Mouse (Mus musculus): ENCODE results near the gene Col4a3bp. TPM values are rescaled to one million over a fixed set of nuclear protein-coding genes. Genes with fewer than 3 reads are reported as not detected.

Gene Col4a3bp
- polyA plus RNA-seq, 1 experiment from 2014 or later, result 14.6 TPM

DNA sequence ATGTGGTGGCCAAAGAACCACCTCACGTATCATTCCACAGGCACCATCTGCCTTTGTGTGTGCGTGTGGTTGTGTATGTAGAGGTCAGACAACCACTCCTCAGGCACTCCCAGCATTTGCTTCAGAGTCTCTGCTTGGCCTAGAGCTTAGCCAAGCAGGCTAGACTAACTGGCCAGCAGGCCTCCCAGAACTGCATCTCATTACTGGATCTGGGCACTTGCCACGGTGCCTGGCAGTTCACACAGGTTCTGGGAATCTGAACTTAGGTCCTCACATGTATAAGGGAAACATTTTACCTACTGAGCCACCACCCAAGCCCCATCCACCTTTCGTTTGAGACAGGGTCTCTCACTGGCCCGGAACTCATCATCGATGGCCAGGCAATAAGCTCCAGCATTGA is 10.2 kb upstream of the Col4a3bp start:
- Histone ChIP-seq H3K4me2 (ENCODE audit: low read depth, low read length) (no peak overlapping the region), H3K9ac (replicated peaks; ENCODE audit: low read depth, low read length) (no peak overlapping the region), H3K27ac (ENCODE audit: low read depth, low read length) (no peak overlapping the region), H3K36me3 (ENCODE audit: control insufficient read depth, insufficient read depth, low read length) (no peaks in the 10 kb centered on the region), H3K9me3 (ENCODE audit: control insufficient read depth, low read length) (no peaks in the 10 kb centered on the region), H3K27me3 (ENCODE audit: control insufficient read depth, insufficient read depth, low read length) (no peaks in the 10 kb centered on the region), H3K4me3 (ENCODE audit: low read depth, low read length) (no peak overlapping the region), H3K4me1 (ENCODE audit: control insufficient read depth, insufficient read depth, low read length) (no peaks in the 10 kb centered on the region)
- WGBS, result 85% methylated on average over 6 of the region's 6 CpGs
- ATAC-seq (ENCODE audit: low read depth), result no peak

DNA sequence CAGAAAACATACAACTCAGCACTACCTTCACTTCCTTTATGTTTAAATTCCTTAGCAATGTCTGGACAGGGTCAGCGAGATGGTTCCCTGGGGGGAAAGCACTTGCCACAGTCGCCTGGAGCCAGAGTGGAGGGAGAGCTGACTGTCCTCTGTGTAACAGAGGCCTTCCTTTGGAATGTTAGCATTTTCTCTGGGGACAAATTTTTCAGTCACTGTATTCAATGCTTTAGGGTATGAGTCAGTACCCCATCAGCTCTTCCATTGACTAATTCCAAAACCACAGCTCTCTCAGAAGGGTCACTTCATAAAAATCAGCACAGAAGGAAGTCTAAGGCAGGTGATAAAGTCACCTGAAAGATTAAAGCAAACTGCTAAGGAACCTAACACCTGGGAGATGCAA is 8.7 kb upstream of the Col4a3bp start:
- no peak overlapping the region for H3K9ac ChIP-seq (replicated peaks; ENCODE audit: low read depth, low read length)
- no peaks in the 10 kb centered on the region for H3K27me3 ChIP-seq (ENCODE audit: control insufficient read depth, insufficient read depth, low read length)
- H3K36me3 ChIP-seq (ENCODE audit: control insufficient read depth, insufficient read depth, low read length), result no peaks in the 10 kb centered on the region
- H3K4me3 ChIP-seq (ENCODE audit: low read depth, low read length), result no peak overlapping the region
- WGBS, result 76% methylated on average over 2 of the region's 2 CpGs
- no peak overlapping the region for H3K4me2 ChIP-seq (ENCODE audit: low read depth, low read length)
- no peak overlapping the region for H3K27ac ChIP-seq (ENCODE audit: low read depth, low read length)
- H3K4me1 ChIP-seq (ENCODE audit: control insufficient read depth, insufficient read depth, low read length), result no peaks in the 10 kb centered on the region
- ATAC-seq (ENCODE audit: low read depth), result no peak
- H3K9me3 ChIP-seq (ENCODE audit: control insufficient read depth, low read length), result no peaks in the 10 kb centered on the region

DNA sequence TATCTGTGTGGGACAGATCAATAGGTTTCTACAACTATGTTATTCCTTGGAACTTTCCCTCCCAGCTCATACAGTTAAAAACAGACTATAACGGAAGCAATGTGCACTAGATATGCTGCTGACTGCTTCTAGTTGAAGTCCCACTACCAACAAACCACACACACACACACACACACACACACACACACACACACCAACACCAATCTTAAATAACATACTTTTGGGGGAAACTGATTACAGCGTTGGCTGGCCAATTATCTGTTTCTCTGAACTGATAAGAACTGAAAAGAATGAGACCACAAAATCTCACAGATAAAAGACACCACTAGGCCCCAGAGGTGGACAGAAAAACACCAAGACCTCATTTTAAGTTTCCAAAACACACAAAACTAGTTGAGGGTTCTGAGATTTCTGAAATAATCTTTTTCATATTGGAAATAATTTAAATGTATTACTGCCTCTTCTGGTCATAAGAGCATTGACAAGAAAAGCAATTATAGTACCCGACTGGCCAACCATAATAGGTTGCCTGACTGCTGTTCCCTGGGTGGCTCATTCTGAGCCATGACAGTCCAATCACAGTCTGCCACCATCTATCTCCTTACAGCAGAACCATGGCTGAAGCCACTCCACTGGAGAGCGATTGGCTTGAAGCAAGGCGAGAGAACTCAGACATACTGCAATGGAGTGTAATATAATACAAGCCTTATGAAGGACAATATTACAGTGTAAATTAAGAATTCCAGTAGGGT is 5.4 kb upstream of the Col4a3bp start:
- ATAC-seq (ENCODE audit: low read depth), result no peak
- no peak overlapping the region for H3K9ac ChIP-seq (replicated peaks; ENCODE audit: low read depth, low read length)
- 81% methylated on average over 5 of the region's 5 CpGs for WGBS

DNA sequence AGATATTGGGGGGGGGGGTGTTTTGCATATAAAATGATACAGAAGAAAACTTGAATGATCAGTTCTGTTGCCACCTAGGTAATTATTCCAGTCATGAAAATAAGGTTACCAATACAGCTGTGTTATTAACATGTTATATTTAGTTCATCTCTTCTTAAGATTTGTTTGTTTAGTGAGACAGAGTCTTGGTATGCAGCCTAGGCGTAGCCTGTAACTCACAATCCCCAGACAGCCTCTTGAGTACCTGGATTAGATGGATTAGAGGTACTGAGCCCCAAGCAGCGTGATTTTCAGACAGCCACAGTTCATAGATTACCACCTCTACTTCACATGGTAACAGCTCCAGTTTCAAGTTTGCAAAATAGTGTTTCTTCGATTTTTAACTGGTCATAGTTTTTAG is 4.3 kb upstream of the Col4a3bp start:
- ATAC-seq (ENCODE audit: low read depth), result no peak
- Histone ChIP-seq H3K4me1 (ENCODE audit: control insufficient read depth, insufficient read depth, low read length) (no peaks in the 10 kb centered on the region), H3K36me3 (ENCODE audit: control insufficient read depth, insufficient read depth, low read length) (no peaks in the 10 kb centered on the region), H3K4me2 (ENCODE audit: low read depth, low read length) (no peak overlapping the region), H3K9ac (replicated peaks; ENCODE audit: low read depth, low read length) (no peak overlapping the region), H3K4me3 (ENCODE audit: low read depth, low read length) (no peak overlapping the region), H3K27ac (ENCODE audit: low read depth, low read length) (no peak overlapping the region), H3K27me3 (ENCODE audit: control insufficient read depth, insufficient read depth, low read length) (no peaks in the 10 kb centered on the region), H3K9me3 (ENCODE audit: control insufficient read depth, low read length) (no peaks in the 10 kb centered on the region)
- 91% methylated on average over 3 of the region's 3 CpGs for WGBS

More for the DNA sequence above, 5.4 kb upstream of the Col4a3bp start:
- Histone ChIP-seq H3K27me3 (ENCODE audit: control insufficient read depth, insufficient read depth, low read length) (no peaks in the 10 kb centered on the region), H3K27ac (ENCODE audit: low read depth, low read length) (no peak overlapping the region), H3K36me3 (ENCODE audit: control insufficient read depth, insufficient read depth, low read length) (no peaks in the 10 kb centered on the region), H3K4me1 (ENCODE audit: control insufficient read depth, insufficient read depth, low read length) (no peaks in the 10 kb centered on the region), H3K4me2 (ENCODE audit: low read depth, low read length) (no peak overlapping the region), H3K9me3 (ENCODE audit: control insufficient read depth, low read length) (no peaks in the 10 kb centered on the region), H3K4me3 (ENCODE audit: low read depth, low read length) (no peak overlapping the region)

DNA sequence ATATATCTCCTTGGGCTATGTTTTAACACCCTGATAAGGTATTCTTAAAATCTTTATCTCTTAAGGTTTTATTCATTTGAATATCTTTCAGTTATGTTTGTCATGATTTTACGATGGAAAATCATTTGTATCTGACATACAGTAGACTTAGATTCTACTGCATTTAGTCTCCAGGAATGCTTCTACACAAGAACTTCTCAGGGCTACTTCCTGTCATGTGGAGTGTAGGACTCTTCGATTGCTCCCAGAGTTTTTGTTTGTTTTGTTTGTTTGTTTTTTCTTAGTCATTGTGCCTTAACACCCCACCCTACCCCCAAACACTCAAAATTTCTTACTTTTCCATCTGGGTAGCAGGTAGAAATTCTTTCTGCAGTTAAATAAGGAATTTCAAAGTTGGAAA is 1.0 kb upstream of the Col4a3bp start:
- ATAC-seq (ENCODE audit: low read depth), result no peak
- Histone ChIP-seq H3K27ac (ENCODE audit: low read depth, low read length) (no peak overlapping the region), H3K4me2 (ENCODE audit: low read depth, low read length) (peak overlapping the region; percentile 72; the same call in 1 of the 2 replicates), H3K4me3 (ENCODE audit: low read depth, low read length) (peak overlapping the region; percentile 93; the same call in 1 of the 2 replicates), H3K27me3 (ENCODE audit: control insufficient read depth, insufficient read depth, low read length) (no peaks in the 10 kb centered on the region), H3K36me3 (ENCODE audit: control insufficient read depth, insufficient read depth, low read length) (no peaks in the 10 kb centered on the region), H3K9me3 (ENCODE audit: control insufficient read depth, low read length) (no peaks in the 10 kb centered on the region), H3K4me1 (ENCODE audit: control insufficient read depth, insufficient read depth, low read length) (peaks cover 7% of the 10 kb centered on the region), H3K9ac (replicated peaks; ENCODE audit: low read depth, low read length) (no peak overlapping the region)
- WGBS, result 52% methylated on average over 2 of the region's 2 CpGs

DNA sequence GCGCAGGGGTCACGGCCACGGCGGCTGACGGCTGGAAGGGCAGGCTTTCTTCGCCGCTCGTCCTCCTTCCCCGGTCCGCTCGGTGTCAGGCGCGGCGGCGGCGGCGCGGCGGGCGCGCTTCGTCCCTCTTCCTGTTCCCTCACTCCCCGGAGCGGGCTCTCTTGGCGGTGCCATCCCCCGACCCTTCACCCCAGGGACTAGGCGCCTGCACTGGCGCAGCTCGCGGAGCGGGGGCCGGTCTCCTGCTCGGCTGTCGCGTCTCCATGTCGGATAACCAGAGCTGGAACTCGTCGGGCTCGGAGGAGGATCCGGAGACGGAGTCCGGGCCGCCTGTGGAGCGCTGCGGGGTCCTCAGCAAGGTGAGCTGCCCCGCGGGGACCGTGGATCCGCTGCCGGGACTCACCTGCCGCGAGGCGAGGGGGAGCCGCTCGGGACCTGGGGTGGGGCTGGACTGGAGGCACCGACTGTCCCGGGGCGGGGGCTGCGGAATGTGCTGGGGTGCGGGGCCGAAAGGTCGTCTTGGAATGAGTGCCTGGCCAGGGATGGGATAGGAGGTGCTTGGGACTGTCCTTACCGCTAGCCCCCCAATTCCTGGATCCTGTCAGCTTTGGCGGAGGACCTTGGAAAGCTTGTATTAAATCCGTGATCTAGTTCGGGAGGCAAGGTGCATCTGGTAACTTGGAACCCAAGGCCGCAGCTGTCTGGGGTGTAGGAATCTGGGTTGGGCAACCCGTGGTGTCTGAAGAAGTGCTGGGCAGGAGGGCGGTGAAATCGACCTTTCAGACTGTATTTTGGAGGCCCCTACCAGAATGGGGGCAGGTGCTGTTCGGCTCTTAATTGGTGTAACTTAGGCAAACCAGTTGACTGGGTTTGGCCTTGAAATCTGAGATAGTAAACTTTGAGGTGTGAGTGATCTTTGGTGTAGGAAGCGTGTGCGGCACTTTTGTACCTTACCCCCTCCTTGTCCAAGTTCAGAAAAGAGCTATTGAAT is 778 bp downstream of the Col4a3bp start:
- H3K9ac ChIP-seq (replicated peaks; ENCODE audit: low read depth, low read length), result peak overlapping the region; percentile 83
- no peaks in the 10 kb centered on the region for H3K36me3 ChIP-seq (ENCODE audit: control insufficient read depth, insufficient read depth, low read length)
- no peak; the same call in 1 of the 2 replicates for ATAC-seq (ENCODE audit: low read depth)
- H3K4me1 ChIP-seq (ENCODE audit: control insufficient read depth, insufficient read depth, low read length), result peaks cover 7% of the 10 kb centered on the region
- H3K9me3 ChIP-seq (ENCODE audit: control insufficient read depth, low read length), result no peaks in the 10 kb centered on the region
- no peaks in the 10 kb centered on the region for H3K27me3 ChIP-seq (ENCODE audit: control insufficient read depth, insufficient read depth, low read length)
- under 1% methylated on average over 57 of the region's 73 CpGs for WGBS
- H3K27ac ChIP-seq (ENCODE audit: low read depth, low read length), result peak overlapping the region; percentile 96
- peak overlapping the region; percentile 93 for H3K4me3 ChIP-seq (ENCODE audit: low read depth, low read length)
- H3K4me2 ChIP-seq (ENCODE audit: low read depth, low read length), result peak overlapping the region; percentile 72

DNA sequence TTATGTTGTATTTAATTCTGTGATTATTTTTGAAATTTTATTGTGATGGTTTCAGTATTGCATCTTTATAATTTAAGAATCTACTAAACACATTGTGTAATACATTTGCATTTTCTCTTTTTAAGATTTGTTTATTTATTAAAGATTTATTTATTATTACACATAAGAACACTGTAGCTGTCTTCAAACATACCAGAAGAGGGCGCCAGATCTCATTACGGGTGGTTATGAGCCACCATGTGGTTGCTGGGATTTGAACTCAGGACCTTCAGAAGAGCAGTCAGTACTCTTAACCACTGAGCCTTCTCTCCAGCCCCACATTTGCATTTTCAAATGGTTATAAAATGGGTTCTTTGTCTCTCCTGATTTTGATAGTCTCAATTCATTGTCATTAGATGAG is 2.1 kb downstream of the Col4a3bp start:
- no peaks in the 10 kb centered on the region for H3K36me3 ChIP-seq (ENCODE audit: control insufficient read depth, insufficient read depth, low read length)
- peaks cover 7% of the 10 kb centered on the region for H3K4me1 ChIP-seq (ENCODE audit: control insufficient read depth, insufficient read depth, low read length)
- H3K9me3 ChIP-seq (ENCODE audit: control insufficient read depth, low read length), result no peaks in the 10 kb centered on the region
- H3K4me2 ChIP-seq (ENCODE audit: low read depth, low read length), result no peak overlapping the region
- no peaks in the 10 kb centered on the region for H3K27me3 ChIP-seq (ENCODE audit: control insufficient read depth, insufficient read depth, low read length)
- no peak overlapping the region for H3K4me3 ChIP-seq (ENCODE audit: low read depth, low read length)
- no peak overlapping the region for H3K27ac ChIP-seq (ENCODE audit: low read depth, low read length)
- H3K9ac ChIP-seq (replicated peaks; ENCODE audit: low read depth, low read length), result no peak overlapping the region
- no peak for ATAC-seq (ENCODE audit: low read depth)
- WGBS, result 78% methylated on average over 2 of the region's 2 CpGs

DNA sequence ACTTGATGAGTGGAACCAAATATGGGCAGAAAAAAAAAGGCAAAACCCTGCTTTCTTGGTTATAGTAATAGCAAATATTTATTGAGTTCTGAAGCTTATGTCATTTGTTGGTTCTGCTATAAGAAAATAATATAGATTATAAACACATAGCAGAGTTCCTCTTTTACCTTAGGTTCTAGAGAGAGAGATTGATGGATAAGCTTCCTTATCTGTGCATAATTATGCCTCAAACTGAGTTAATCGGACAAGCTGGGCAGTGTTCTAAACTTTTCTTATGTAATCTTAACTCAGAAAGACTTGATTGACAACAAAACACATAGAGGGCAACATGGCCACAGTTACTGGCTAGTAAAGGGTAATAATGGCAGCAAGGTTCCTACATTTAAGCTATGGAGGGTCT is 4.8 kb downstream of the Col4a3bp start:
- WGBS, result 92% methylated on average over 1 of the region's 1 CpGs
- peaks cover 7% of the 10 kb centered on the region for H3K4me1 ChIP-seq (ENCODE audit: control insufficient read depth, insufficient read depth, low read length)
- ATAC-seq (ENCODE audit: low read depth), result no peak

DNA sequence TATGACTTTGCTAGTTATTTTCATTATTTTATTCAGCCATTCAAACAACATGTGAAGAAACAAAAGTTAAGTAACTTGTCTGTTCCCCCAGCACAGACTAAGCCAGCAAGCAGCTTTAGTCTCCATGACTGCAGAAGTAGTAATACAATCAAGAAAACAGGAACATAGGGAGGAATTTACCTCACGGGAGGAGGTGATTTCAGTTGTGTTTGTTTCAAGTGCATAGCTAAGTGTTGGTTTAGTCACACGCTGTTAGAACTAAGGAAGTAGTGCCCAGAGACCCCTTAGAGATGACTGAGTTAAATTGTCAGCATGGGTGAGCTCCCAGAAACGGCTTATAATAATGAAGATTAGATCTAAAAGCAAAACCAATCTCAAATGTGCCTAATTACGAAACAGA is 5.5 kb downstream of the Col4a3bp start:
- Histone ChIP-seq H3K4me1 (ENCODE audit: control insufficient read depth, insufficient read depth, low read length) (peaks cover 7% of the 10 kb centered on the region), H3K27ac (ENCODE audit: low read depth, low read length) (no peak overlapping the region), H3K9me3 (ENCODE audit: control insufficient read depth, low read length) (no peaks in the 10 kb centered on the region), H3K4me3 (ENCODE audit: low read depth, low read length) (no peak overlapping the region), H3K4me2 (ENCODE audit: low read depth, low read length) (no peak overlapping the region), H3K36me3 (ENCODE audit: control insufficient read depth, insufficient read depth, low read length) (no peaks in the 10 kb centered on the region), H3K9ac (replicated peaks; ENCODE audit: low read depth, low read length) (no peak overlapping the region), H3K27me3 (ENCODE audit: control insufficient read depth, insufficient read depth, low read length) (no peaks in the 10 kb centered on the region)
- no peak for ATAC-seq (ENCODE audit: low read depth)
- WGBS, result 54% methylated on average over 4 of the region's 4 CpGs

More for the DNA sequence above, 4.8 kb downstream of the Col4a3bp start:
- Histone ChIP-seq H3K4me2 (ENCODE audit: low read depth, low read length) (no peak overlapping the region), H3K27me3 (ENCODE audit: control insufficient read depth, insufficient read depth, low read length) (no peaks in the 10 kb centered on the region), H3K4me3 (ENCODE audit: low read depth, low read length) (no peak overlapping the region), H3K27ac (ENCODE audit: low read depth, low read length) (no peak overlapping the region), H3K36me3 (ENCODE audit: control insufficient read depth, insufficient read depth, low read length) (no peaks in the 10 kb centered on the region), H3K9me3 (ENCODE audit: control insufficient read depth, low read length) (no peaks in the 10 kb centered on the region), H3K9ac (replicated peaks; ENCODE audit: low read depth, low read length) (no peak overlapping the region)

All from neural tube, embryonic 14.5 days (tissue).